Mouse (Mus musculus): ENCODE results near the gene Vps33a.

The Vps33a gene

GRCm38 (mm10) chr5:123556451-123556850, 16.4 kb downstream of the Vps33a start:
- TF ChIP-seq GATA4 (IDR thresholded peaks at IDR 0.05; ENCODE audit: insufficient replicate concordance, low read length) = no peak

GRCm38 (mm10) chr5:123555693-123556092, 17.1 kb downstream of the Vps33a start:
- no peak for TF ChIP-seq GATA4 (IDR thresholded peaks at IDR 0.05; ENCODE audit: insufficient replicate concordance, low read length)

GRCm38 (mm10) chr5:123533801-123534200, 39.0 kb downstream of the Vps33a start:
- no peak for TF ChIP-seq GATA4 (IDR thresholded peaks at IDR 0.05; ENCODE audit: insufficient replicate concordance, low read length)

GRCm38 (mm10) chr5:123530056-123530455, 42.8 kb downstream of the Vps33a start:
- no peak for TF ChIP-seq GATA4 (IDR thresholded peaks at IDR 0.05; ENCODE audit: insufficient replicate concordance, low read length)

GRCm38 (mm10) chr5:123528641-123529040, 44.2 kb downstream of the Vps33a start:
- no peak for TF ChIP-seq GATA4 (IDR thresholded peaks at IDR 0.05; ENCODE audit: insufficient replicate concordance, low read length)

GRCm38 (mm10) chr5:123525916-123526495, 46.8 kb downstream of the Vps33a start:
- TF ChIP-seq GATA4 (IDR thresholded peaks at IDR 0.05; ENCODE audit: insufficient replicate concordance, low read length) = no peak

GRCm38 (mm10) chr5:123525281-123525680, 47.6 kb downstream of the Vps33a start, which contains the start of gene Gm49027:
Gene Gm49027 (minus strand): TSS chr5:123525488.
- no peak for TF ChIP-seq GATA4 (IDR thresholded peaks at IDR 0.05; ENCODE audit: insufficient replicate concordance, low read length)

- no peak for TF ChIP-seq GATA4 (IDR thresholded peaks at IDR 0.05; ENCODE audit: insufficient replicate concordance, low read length)
Observed at GRCm38 (mm10) chr5:123524393-123524750, 48.5 kb downstream of the Vps33a start.

GRCm38 (mm10) chr5:123523692-123524392, 49.0 kb downstream of the Vps33a start, which contains the start of gene Diablo:
Gene Diablo (minus strand): TSS chr5:123524176.
- peak; percentile 5; the same call in 1 of the 2 replicates for TF ChIP-seq GATA4 (IDR thresholded peaks at IDR 0.05; ENCODE audit: insufficient replicate concordance, low read length)

- TF ChIP-seq GATA4 (IDR thresholded peaks at IDR 0.05; ENCODE audit: insufficient replicate concordance, low read length) = no peak
Observed at GRCm38 (mm10) chr5:123522166-123522565, 50.7 kb downstream of the Vps33a start.

- no peak for TF ChIP-seq GATA4 (IDR thresholded peaks at IDR 0.05; ENCODE audit: insufficient replicate concordance, low read length)
Observed at GRCm38 (mm10) chr5:123521621-123522020, 51.2 kb downstream of the Vps33a start.

- no peak for TF ChIP-seq GATA4 (IDR thresholded peaks at IDR 0.05; ENCODE audit: insufficient replicate concordance, low read length)
Observed at GRCm38 (mm10) chr5:123520666-123521065, 52.2 kb downstream of the Vps33a start.

GRCm38 (mm10) chr5:123514871-123515270, 58.0 kb downstream of the Vps33a start:
- no peak for TF ChIP-seq GATA4 (IDR thresholded peaks at IDR 0.05; ENCODE audit: insufficient replicate concordance, low read length)

- no peak for TF ChIP-seq GATA4 (IDR thresholded peaks at IDR 0.05; ENCODE audit: insufficient replicate concordance, low read length)
Observed at GRCm38 (mm10) chr5:123512102-123512501, 60.7 kb downstream of the Vps33a start.

- TF ChIP-seq GATA4 (IDR thresholded peaks at IDR 0.05; ENCODE audit: insufficient replicate concordance, low read length) = no peak
Observed at GRCm38 (mm10) chr5:123510160-123510559, 62.7 kb downstream of the Vps33a start, which contains the start of gene B3gnt4. Gene B3gnt4 (plus strand): TSS chr5:123510460.

GRCm38 (mm10) chr5:123508921-123509320, 63.9 kb downstream of the Vps33a start:
- no peak for TF ChIP-seq GATA4 (IDR thresholded peaks at IDR 0.05; ENCODE audit: insufficient replicate concordance, low read length)

Data from liver, adult (tissue).